Mouse (Mus musculus) heart, adult 10 weeks (tissue): ENCODE results near the gene Zcchc24. TPM values are rescaled to one million over a fixed set of nuclear protein-coding genes. Genes with fewer than 3 reads are reported as not detected.

ENCODE experiments used
- polyA plus RNA-seq: library from polyadenylated mRNA; stranded (reverse); fragments of 350-450 nt; fragmentation: Illumina TruSeq; extraction: RNeasy Lipid Tissue Mini Kit (QIAGEN cat#74804); gene quantifications from one replicate; pipeline ENCODE4 v1.2.3, GENCODE M21; 2014; ENCODE audit warnings: low read depth, low replicate concordance

Zcchc24 gene
- 25.3 TPM for polyA plus RNA-seq

DNA sequence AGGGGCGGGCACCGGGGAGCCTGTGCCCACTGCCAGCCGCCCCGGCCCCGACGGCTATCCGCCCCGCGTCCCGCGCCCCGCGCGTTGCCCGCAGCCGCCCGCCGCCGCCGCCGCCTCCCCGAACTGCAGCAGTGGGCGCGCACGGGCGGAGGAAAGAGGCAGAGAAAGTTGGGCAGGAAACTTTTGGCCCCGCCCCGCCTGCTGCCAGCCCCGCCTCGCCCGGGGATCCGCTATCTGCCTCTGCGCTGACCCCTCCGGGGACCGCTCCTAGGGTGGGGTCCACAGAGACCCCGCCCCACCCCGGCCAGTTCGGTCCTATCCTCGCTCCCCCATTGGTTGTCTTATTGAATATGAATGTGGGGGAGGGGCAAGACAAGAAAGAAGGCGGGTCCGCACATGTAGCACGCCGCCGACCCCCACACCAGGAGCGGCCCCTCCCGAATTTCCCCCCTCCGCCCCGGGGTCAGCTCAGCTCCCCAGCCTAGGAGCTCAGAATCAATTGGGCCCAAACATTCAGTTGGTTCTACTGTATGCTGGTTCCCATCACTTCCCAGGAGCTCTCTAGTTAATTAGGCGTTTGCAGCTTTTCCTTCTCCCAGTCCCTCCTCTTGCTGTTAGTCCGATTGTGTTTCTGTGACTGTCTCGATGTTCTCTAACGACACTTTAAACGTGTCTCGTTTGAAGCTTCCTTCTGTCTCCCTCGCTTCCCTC, at the start of gene Zcchc24:
TSS of gene Zcchc24 (minus strand) at position 125 of the 711 bp plus-strand sequence.

DNA sequence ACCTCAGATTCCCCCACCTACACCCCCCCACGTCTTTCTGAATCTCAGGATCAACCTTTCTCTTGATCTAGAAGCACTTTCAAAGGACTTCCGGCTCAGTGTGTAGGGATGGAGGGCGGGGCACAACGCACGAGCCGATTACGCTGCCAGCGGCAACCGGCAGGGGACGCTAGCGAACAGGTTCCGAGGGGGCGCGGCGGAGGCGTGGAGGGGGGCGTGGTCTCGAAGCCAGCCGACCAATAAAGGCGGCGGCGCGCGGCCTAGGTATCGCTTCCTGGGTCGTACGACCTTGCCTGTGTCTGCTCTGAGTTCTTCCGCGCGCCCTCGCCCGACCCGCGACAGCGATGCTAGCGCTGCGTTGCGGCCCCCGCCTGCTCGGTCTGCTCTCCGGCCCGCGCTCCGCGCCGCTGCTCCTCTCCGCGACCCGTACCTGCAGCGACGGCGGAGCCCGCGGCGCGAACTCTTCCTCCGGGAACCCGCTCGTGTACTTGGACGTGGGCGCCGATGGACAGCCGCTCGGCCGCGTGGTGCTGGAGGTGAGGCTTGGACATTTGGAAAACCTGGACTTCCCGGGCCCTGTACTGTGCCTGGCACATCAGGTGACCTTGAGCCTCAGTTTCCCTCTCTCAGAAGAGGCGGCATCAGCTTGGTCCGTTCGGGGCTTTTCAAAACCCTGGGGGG, 74.8 kb downstream of the Zcchc24 start, which contains the start of gene Ppif:
TSS of gene Ppif (plus strand) at position 267 of the 681 bp plus-strand sequence.

Other genes with a start within 250 kb of the Zcchc24 start
- 286 TPM for gene Ppif, start 74.9 kb downstream of the Zcchc24 start, polyA plus RNA-seq
- 76.7 TPM for gene Anxa11, start 73.1 kb upstream of the Zcchc24 start, polyA plus RNA-seq
- gene Plac9a, start 134.1 kb upstream of the Zcchc24 start, polyA plus RNA-seq = 9.4 TPM
- gene Tmem254a, start 158.6 kb upstream of the Zcchc24 start, polyA plus RNA-seq = 2.3 TPM
- gene Cphx1, start 169.3 kb upstream of the Zcchc24 start, polyA plus RNA-seq = not detected
- gene Duxbl1, start 209.5 kb upstream of the Zcchc24 start, polyA plus RNA-seq = 0.39 TPM